Mouse (Mus musculus) kidney, adult 2 months (tissue): Measurements from ENCODE around the gene Lrig2. TPM values are rescaled to one million over a fixed set of nuclear protein-coding genes. Genes with fewer than 3 reads are reported as not detected.

Experiments used
- DNase-seq: peaks from one replicate; pipeline ENCODE4 v3.0.0; 2021
- H3K27ac ChIP-seq: fragments of 200-500 bp; 2 replicates; pipeline ENCODE4 v1.5.1; 2012; ENCODE audit warnings: low read depth, low read length, control low read depth, inconsistent platforms; ENCODE audit not compliant: insufficient read depth
- H3K27me3 ChIP-seq: fragments of 200-500 bp; replicated peaks from 2 replicates; pipeline ENCODE4 v1.6.1; 2012; ENCODE audit warnings: mild to moderate bottlenecking, moderate library complexity, low read length, inconsistent platforms; ENCODE audit not compliant: control insufficient read depth, insufficient read depth
- H3K36me3 ChIP-seq: fragments of 200-500 bp; 2 replicates; pipeline ENCODE4 v1.6.1; 2012; ENCODE audit warnings: mild to moderate bottlenecking, moderate library complexity, low read length, inconsistent platforms; ENCODE audit not compliant: control insufficient read depth, insufficient read depth
- H3K4me1 ChIP-seq: fragments of 200-500 bp; 2 replicates; pipeline ENCODE4 v1.6.1; 2011; ENCODE audit warnings: low read length; ENCODE audit not compliant: control insufficient read depth, insufficient read depth
- H3K4me3 ChIP-seq: fragments of 200-500 bp; 2 replicates; pipeline ENCODE4 v1.5.1; 2011; ENCODE audit warnings: mild to moderate bottlenecking, low read depth, low read length, control low read depth; ENCODE audit not compliant: insufficient read depth
- CTCF ChIP-seq: fragments of 200-500 bp; conservative IDR thresholded peaks from 2 replicates; pipeline ENCODE4 v1.5.1; 2011; ENCODE audit warnings: low read depth, mild to moderate bottlenecking, control low read depth, low read length, moderate library complexity, mixed read lengths; ENCODE audit not compliant: insufficient read depth, insufficient read length
- POLR2A ChIP-seq: fragments of 200-500 bp; IDR thresholded peaks from one replicate; pipeline ENCODE4 v1.6.1; 2011; ENCODE audit warnings: low read depth, low read length, control low read depth
- WGBS: fragments of 180-500 bp; shearing (Covaris S2); methylation state at CpG from one replicate; pipeline ENCODE4 v1.1.7; 2018; 5-methylcytosine and 5-hydroxymethylcytosine counted together
- polyA plus RNA-seq: library from polyadenylated mRNA; depleted of rRNA; stranded (reverse); fragments of >200 nt; gene quantifications from 2 replicates; pipeline ENCODE4 v1.2.3, GENCODE M21; 2012

Gene Lrig2
- polyA plus RNA-seq, 1 experiment: 4.8 TPM

DNA sequence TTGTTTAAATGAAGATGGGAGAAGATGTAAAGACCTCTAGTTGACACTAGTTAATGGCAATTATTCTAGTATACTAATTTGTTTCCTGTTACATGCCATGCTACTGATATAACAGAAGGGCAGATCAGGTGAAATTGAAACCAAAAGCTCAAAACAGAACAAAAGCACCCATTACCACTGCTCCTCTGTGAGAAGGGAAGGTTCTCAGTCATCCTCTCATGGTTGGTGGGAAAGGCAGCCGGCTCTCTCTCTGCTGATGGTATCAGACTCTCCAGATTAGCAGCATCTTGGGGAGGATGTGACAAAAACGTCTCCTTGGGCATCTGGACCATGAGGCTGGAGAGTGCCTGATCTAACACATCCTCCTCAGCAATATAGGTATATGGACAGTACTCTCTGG, 50.5 kb downstream of the Lrig2 start:
- WGBS: 73% methylated on average over 2 of the region's 2 CpGs
- Histone ChIP-seq H3K4me3 (no peak overlapping the region), H3K36me3 (peaks cover 10% of the 10 kb centered on the region), H3K27me3 (no peaks in the 10 kb centered on the region), H3K27ac (no peak overlapping the region), H3K4me1 (no peaks in the 10 kb centered on the region)
- TF ChIP-seq POLR2A (no peak), CTCF (no peak)
- DNase-seq: no peak

DNA sequence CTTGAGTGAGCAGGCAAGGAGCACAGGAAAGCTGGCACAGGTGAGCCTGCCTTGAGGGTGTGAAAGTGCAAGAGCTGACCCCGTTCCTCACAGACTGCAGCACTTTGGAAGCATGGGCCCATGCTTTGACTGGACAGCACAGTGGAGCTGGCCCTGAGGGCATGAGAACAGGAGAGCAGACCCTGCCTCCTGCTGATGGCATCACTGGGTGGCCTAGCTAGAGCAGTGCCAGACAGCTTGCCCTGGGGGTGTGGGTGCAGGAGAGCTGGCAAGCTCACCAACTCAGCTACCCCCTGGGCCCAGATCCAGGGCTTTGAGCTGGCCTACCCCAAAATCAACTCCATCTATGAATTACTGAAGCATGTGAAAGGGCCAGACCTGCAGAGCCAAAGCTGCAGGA, 53.1 kb downstream of the Lrig2 start:
- Histone ChIP-seq H3K27ac (no peak overlapping the region), H3K27me3 (no peaks in the 10 kb centered on the region), H3K36me3 (peaks cover 8% of the 10 kb centered on the region), H3K4me3 (no peak overlapping the region), H3K4me1 (no peaks in the 10 kb centered on the region)
- DNase-seq: peak; percentile 27
- no peak for TF ChIP-seq POLR2A
- no peak for TF ChIP-seq CTCF
- 67% methylated on average over 1 of the region's 1 CpGs for WGBS

DNA sequence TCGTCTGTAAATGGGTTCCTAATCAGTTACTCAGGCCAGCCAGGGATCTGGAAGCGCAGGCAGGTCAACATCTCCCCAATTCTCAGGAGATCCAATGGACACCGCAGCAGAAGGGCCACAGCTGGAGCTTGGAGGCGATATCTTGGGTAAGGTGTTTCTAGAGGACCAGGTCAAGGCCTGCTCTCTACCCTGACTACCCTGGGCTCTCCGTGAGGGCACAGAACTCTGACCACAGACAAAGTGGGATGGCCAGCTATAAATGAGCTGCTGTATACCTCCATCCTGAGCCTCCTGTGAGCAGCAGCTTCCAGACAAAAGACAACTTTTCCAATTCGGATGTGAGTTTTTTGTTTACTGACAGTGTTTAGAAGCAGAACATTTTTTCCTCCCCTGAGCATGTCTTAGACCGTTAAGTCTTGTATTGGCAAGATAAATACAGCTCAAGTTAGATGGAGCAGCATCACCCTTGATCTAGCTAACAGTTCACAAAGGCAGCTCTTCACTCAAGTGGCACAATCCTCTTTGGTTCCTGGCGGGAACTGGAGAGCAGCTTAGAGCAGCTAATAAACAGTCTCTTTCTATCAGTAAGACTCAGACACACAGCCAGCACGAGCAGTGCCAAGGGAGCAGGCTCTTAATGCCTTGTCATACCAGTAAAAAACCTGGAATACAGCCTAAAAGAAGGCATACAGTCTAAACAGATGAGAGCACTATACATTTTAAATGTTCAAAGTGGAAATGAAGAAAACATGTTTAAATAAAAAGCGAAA, 56.0 kb downstream of the Lrig2 start:
- H3K36me3 ChIP-seq: peaks cover 6% of the 10 kb centered on the region
- H3K27me3 ChIP-seq: no peaks in the 10 kb centered on the region
- no peak overlapping the region for H3K4me3 ChIP-seq
- H3K4me1 ChIP-seq: no peaks in the 10 kb centered on the region
- H3K27ac ChIP-seq: no peak overlapping the region
- 90% methylated on average over 10 of the region's 10 CpGs for WGBS
- DNase-seq: no peak
- TF ChIP-seq CTCF (no peak), POLR2A (no peak)

DNA sequence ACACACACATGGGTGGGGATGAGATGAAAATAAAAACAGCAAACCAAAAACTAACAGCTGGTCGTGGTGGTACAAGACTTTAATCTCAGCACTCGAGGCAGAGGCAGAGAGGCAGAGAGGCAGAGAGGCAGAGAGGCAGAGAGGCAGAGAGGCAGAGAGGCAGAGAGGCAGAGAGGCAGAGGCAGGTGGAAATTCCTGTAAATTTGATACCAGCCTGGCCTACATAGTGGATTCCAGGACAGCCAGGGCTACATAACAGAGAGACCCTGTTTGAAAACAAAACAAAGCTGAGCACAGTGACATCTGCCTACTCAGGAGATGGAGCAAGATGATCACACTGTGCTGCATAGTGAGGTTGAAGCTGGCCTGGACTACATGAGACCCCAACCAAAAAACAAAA, 64.5 kb downstream of the Lrig2 start:
- no peaks in the 10 kb centered on the region for H3K27me3 ChIP-seq
- no peak for TF ChIP-seq POLR2A
- no peak for TF ChIP-seq CTCF
- H3K36me3 ChIP-seq: no peaks in the 10 kb centered on the region
- WGBS: 59% methylated on average over 2 of the region's 2 CpGs
- H3K4me1 ChIP-seq: no peaks in the 10 kb centered on the region
- no peak overlapping the region for H3K4me3 ChIP-seq
- DNase-seq: no peak
- no peak overlapping the region for H3K27ac ChIP-seq

DNA sequence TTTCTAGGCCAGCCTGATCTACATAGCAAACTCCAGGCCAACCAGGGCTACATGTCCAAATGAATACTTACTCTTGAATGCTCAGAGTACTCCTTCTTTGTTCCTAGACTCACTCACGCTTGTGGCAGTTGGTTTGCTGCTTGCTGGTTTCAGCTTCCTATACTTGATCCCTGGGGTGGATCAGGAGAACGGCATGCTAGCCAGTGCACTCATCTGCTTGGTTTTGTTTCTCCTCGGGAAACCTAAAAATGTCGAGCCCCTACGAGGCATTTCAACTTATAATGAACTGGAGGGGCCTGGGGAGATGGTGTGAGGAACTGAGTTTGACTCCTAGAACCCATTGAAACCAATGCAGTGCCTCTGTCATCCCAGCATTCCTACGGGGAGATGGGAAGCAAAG, 65.0 kb downstream of the Lrig2 start:
- WGBS: 85% methylated on average over 6 of the region's 6 CpGs
- H3K4me1 ChIP-seq: 0 out of 2 replicates have a peak, but pooled peaks cover 1% of the 10 kb centered on the region
- no peaks in the 10 kb centered on the region for H3K36me3 ChIP-seq
- DNase-seq: no peak
- H3K4me3 ChIP-seq: no peak overlapping the region
- no peak overlapping the region for H3K27ac ChIP-seq
- no peaks in the 10 kb centered on the region for H3K27me3 ChIP-seq
- TF ChIP-seq POLR2A: no peak
- TF ChIP-seq CTCF: no peak

DNA sequence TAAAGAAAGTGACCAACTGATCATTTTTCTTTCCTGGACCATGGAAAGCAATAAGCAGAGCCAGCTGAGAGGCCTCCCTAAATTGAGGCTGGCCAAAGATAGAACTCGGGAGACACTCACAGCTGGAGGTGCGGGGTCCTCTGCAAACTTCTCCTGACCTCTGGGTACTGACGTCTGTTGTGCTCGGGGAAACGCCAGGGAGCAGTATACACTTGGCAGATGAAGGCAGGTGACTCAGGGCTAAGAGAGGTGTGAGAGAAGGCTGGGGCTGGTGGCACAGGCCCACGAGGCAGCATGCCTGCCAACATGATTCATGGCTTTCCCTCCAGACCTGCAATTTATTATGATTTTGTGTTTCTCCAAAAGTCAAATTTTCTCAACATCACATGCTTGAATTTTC, 66.1 kb downstream of the Lrig2 start:
- Histone ChIP-seq H3K27me3 (no peaks in the 10 kb centered on the region), H3K4me3 (no peak overlapping the region), H3K27ac (no peak overlapping the region), H3K36me3 (no peaks in the 10 kb centered on the region), H3K4me1 (0 out of 2 replicates have a peak, but pooled peaks cover 4% of the 10 kb centered on the region)
- 50% methylated on average over 6 of the region's 6 CpGs for WGBS
- TF ChIP-seq CTCF (no peak), POLR2A (no peak)
- no peak for DNase-seq

DNA sequence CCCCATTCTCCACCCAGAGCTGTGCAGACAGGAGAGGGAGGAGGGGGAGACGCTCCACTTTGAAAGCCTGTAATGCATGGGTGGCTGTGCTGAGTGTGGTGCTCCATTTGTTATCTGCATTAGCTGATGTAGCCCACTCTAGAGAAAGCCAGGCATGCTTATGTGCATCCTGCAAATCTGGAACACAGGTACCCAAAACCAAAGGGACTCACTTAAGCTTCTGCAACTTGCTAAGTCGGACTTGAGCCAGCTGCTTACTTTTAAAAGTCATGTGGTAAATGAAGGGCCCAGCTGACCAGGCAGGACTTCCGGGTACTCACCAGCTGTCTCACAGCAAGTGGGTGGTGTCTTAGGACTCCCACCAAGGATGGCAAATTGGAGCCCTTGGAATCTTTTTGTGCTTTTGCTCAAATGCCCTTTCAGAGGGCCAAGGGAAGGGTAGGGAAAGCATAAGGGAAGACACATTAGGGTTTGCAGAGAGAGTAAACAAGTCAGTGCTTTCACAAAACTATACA, 66.7 kb downstream of the Lrig2 start:
- 55% methylated on average over 3 of the region's 3 CpGs for WGBS
- H3K4me1 ChIP-seq: 0 out of 2 replicates have a peak, but pooled peaks cover 4% of the 10 kb centered on the region
- H3K27me3 ChIP-seq: no peaks in the 10 kb centered on the region
- H3K4me3 ChIP-seq: no peak overlapping the region
- TF ChIP-seq CTCF (no peak), POLR2A (no peak)
- H3K27ac ChIP-seq: no peak overlapping the region
- no peak for DNase-seq
- H3K36me3 ChIP-seq: no peaks in the 10 kb centered on the region
